Mouse (Mus musculus): ENCODE results near the gene Obscn. TPM values are rescaled to one million over a fixed set of nuclear protein-coding genes. Genes with fewer than 3 reads are reported as not detected.

Obscn gene
- 0.18 TPM for total RNA-seq (2023)

GRCm38 (mm10) chr11:59135904-59136452, at the start of gene Obscn:
Obscn (minus strand) TSS chr11:59136402.

GRCm38 (mm10) chr11:59182864-59183331, 46.7 kb upstream of the Obscn start, which contains the start of gene Gjc2:
Gjc2 (minus strand) TSS chr11:59183213.

DNA sequence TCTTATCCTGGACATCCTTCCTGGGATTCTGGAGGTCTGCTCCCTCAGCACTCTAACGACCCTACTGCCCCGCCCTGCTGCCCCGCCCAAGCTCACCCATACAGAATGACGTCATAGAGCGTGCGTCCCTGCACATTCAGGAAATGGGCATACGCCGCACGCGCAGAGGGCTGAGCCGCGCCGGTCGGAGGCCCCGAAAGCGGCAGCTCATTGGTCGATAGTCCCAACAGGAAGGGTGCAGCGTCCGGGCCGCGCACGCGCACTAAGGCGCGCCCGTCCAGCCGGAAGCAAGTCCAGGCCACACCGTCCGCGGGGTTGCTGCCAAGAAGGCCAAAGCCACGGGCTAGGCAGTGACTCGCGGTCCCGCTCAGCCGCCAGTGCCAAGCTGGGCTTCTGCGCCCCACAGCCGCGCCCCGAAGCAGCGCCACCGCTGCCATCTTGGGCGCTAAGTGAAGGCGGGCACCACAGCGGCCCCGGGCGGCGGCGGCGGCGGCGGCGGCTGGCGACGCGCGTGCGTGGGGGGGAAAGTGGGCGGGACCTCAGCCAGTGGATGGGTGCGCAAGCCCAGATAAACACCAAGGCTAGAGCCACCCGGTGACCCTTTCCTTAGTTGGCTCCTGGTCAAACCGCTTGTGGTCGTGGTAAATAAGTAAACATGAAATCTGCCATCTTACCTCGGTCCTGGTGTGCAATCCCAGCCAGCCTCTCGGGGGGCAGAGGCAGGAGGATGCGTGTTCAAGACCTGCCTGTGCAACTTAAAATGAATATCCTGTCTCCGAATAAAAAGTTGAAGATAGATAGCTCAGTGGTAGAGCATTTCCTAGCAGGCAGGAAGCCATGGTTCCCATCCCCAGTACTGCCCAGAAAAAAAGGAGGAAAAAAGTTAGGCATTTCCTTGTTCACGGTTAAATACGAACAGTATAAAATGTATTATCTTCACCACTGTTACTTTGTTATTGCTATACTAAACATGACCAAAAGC, 27.3 kb upstream of the Obscn start, which contains the start of gene Iba57:
TSS of gene Iba57 (minus strand) at position 485 of the 982 bp plus-strand sequence.

DNA sequence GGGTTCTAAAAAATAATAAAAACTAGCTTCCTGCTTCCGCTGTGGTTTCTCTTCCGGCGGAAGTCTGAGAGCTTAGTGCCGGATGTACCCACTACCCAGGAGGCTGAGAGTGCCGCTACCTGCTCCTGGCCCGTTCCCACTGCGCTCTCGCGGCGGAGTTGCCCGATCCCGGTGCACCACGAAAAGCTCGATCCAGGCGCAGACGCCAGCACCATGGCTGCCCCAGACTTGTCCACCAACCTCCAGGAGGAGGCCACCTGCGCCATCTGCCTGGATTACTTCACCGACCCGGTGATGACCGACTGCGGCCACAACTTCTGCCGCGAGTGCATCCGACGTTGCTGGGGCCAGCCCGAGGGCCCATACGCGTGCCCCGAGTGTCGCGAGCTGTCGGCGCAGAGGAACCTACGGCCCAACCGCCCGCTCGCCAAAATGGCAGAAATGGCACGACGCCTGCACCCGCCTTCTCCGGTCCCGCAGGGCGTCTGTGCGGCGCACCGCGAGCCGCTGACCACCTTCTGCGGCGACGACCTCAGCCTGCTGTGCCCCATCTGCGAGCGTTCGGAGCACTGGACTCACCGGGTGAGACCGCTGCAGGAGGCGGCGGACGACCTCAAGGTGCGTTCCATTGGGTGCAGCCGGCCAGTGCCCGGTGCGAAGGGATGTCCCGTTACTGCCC, 158.0 kb downstream of the Obscn start, which contains the start of gene Trim11:
TSS of gene Trim11 (plus strand) at position 67 of the 679 bp plus-strand sequence.

DNA sequence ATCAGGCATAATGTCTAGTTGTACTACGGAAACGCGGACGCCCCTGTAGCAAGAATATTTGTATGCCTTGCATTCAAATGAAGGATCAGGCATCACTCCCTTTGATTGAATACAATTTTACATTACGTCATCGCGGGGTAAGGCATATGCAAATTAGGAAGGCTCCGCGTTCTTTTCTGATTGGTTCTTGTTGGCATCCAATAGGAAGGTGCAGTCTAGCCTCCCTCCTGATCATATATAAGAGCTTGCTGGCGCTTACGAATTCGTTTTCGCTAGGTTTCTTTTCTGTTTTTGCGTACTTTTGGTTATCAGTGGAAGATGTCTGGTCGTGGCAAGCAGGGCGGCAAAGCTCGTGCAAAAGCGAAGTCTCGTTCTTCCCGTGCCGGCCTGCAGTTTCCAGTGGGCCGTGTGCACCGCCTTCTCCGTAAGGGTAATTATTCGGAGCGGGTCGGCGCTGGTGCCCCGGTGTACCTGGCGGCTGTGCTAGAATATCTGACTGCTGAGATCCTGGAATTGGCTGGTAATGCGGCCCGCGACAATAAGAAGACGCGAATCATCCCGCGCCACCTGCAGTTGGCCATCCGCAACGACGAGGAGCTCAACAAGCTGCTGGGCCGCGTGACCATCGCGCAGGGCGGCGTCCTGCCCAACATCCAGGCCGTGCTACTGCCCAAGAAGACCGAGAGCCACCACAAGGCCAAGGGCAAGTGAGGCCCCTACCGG, 181.6 kb downstream of the Obscn start, which contains the start of the genes Hist3h2a and Trim17:
TSS of gene Hist3h2a (plus strand) at position 266 of the 723 bp plus-strand sequence.
TSS of gene Trim17 (plus strand) at position 266 of the 723 bp plus-strand sequence.

GRCm38 (mm10) chr11:58948542-58949479, 187.4 kb downstream of the Obscn start, which contains the start of gene Hist3h2ba:
Hist3h2ba (plus strand) TSS chr11:58948920.

Other genes starting within 250 kb of the Obscn start
- 8.5 TPM for gene Zfp39, start 232.2 kb downstream of the Obscn start, total RNA-seq (2023)
- 0.62 TPM for gene Btnl10, start 218.5 kb downstream of the Obscn start, total RNA-seq (2023)
- 109 TPM for gene Rnf187, start 197.5 kb downstream of the Obscn start, total RNA-seq (2023)
- gene Hist3h2ba, start 187.5 kb downstream of the Obscn start, total RNA-seq (2023), result 10.3 TPM
- gene Hist3h2a, start 181.7 kb downstream of the Obscn start, total RNA-seq (2023), result 34.6 TPM
- 0.38 TPM for gene Trim17, start 181.7 kb downstream of the Obscn start, total RNA-seq (2023)
- 55.2 TPM for gene Trim11, start 158.3 kb downstream of the Obscn start, total RNA-seq (2023)
- 48.0 TPM for gene Iba57, start 27.3 kb upstream of the Obscn start, total RNA-seq (2023)
- not detected for gene Gjc2, start 46.8 kb upstream of the Obscn start, total RNA-seq (2023)
- gene Guk1, start 55.8 kb upstream of the Obscn start, total RNA-seq (2023), result 29.6 TPM
- 14.7 TPM for gene Mrpl55, start 66.1 kb upstream of the Obscn start, total RNA-seq (2023)
- gene 2310033P09Rik, start 71.9 kb upstream of the Obscn start, total RNA-seq (2023), result 24.3 TPM
- 228 TPM for gene Arf1, start 91.9 kb upstream of the Obscn start, total RNA-seq (2023)
- not detected for gene Wnt3a, start 154.3 kb upstream of the Obscn start, total RNA-seq (2023)
- gene Wnt9a, start 170.5 kb upstream of the Obscn start, total RNA-seq (2023), result not detected
- gene Prss38, start 239.3 kb upstream of the Obscn start, total RNA-seq (2023), result not detected

All from CD4-positive naive resting alpha-beta T cell, adult 76 days (primary cell).